Mouse (Mus musculus) heart, postnatal 25 days (tissue): ENCODE results near the gene Olfr1491. TPM values are rescaled to one million over a fixed set of nuclear protein-coding genes. Genes with fewer than 3 reads are reported as not detected.

Experiments
- DNase-seq: peaks from one replicate; pipeline ENCODE4 v3.0.0; 2022; ENCODE audit warnings: low spot score
- intact Hi-C: fragments of 180-260 bp; cut with DNase I; formaldehyde crosslinking; loops from one replicate; pipeline ENCODE4 v1.15.1; 2025
- total RNA-seq, 2 experiments: library from RNA; stranded (reverse); gene quantifications; 2 replicates each; pipeline ENCODE4 v1.2.3; 2021

The Olfr1491 gene
- not detected for total RNA-seq

DNA sequence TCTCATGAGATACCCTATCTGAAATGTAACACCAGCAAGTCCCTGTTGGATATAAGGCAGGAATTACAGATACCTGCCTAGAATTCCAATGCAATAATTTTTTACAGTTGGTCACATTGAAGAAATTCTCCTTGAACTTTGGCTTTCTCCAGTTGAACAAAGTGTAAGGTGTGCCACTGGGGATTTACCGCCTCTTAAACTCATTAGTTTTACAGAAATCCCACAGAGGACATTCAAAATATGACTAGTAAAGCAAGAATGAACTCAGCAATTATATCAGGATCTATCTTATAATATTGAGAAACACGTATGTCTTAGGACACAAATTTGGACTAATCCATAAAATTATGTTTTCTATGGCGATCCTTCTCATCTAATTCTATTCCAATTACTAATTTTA is at the start of gene Olfr1491:
Gene Olfr1491 (plus strand): TSS at position 301 of the 400 bp plus-strand sequence.
- intact Hi-C loops, result no loop called here
- DNase-seq, result no peak

DNA sequence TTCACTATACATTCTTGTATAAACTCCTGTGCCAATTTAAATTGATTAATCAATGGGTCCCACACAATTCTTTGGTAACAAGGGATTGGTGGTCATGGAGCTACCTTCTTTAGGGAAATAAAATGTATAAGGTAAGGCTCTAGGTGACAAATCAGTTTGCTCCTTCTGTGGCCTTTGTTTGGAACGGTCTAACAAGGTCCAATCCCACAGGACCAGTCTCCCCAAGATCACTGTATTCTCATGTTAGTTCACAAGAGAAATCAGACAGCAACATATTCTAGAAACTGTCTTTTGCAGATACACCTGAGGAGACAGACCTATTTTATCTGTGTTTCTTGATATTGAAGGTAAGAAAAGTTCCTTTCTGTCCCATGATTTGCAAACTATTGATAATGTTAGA is 46.3 kb upstream of the Olfr1491 start, which contains the start of gene Olfr1490:
Gene Olfr1490 (plus strand): TSS at position 301 of the 400 bp plus-strand sequence.
- intact Hi-C loops, result no loop called here
- DNase-seq, result no peak

DNA sequence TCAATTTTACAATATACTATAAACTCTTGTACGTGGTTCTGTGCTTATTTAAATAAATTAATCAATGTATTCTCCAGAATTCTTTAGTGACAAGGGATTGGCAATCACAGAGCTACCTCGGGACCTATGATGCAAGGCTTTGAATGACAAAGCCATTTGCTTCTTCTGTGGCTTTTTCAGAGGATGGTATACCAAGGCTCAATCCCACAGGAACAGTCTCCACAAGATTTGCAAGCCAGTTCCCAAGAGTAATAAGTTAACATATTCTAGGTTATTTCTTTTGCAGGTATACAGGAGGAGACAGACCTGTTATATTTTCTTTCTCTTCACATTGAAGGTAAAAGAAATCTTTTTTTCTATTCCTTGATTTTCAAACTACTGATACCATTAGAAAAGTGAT is 25.9 kb downstream of the Olfr1491 start, which contains the start of gene Olfr1493-ps1:
Gene Olfr1493-ps1 (plus strand): TSS at position 301 of the 400 bp plus-strand sequence.
- intact Hi-C loops, result no loop called here
- DNase-seq, result no peak

DNA sequence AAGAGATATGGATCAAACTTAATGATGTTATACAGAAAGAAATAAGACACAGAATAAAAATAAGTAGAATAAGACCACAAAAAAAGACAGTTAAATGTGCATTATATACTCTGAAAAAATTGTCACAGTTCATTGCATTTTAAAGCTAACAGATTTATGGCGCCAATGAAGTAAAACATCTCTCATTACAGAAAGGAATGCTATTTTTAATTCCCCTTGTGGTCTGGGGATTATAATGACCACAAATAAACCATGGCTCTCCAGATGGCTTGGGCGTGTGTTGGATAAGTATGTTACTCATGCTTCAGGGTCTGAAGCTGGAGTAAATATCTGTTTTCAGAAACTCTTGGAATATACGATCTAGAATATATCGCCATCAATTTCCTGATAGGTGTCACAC is 42.4 kb downstream of the Olfr1491 start, which contains the start of gene Olfr1494:
Gene Olfr1494 (plus strand): TSS at position 301 of the 400 bp plus-strand sequence.
- no peak for DNase-seq
- intact Hi-C loops, result no loop called here

DNA sequence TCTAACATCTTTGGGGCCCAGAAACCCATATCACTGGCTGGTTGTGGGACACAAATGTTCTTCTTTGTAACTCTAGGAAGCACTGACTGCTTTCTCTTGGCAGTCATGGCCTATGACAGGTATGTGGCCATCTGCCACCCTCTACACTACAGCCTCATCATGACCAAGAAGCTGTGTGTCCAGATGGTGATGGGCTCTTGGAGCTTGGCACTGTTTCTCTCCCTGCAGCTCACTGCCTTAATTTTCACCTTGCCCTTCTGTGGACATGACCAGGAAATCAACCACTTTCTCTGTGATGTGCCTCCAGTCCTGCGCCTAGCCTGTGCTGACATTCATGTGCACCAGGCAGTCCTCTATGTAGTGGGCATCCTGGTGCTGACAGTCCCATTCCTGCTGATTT is 52.3 kb downstream of the Olfr1491 start:
- intact Hi-C loops, result no loop called here
- DNase-seq, result no peak

Other genes starting within 250 kb of the Olfr1491 start
- not detected for gene Olfr1472, start 241.2 kb upstream of the Olfr1491 start, total RNA-seq
- not detected for gene Olfr1474, start 227.7 kb upstream of the Olfr1491 start, total RNA-seq
- gene Olfr1475, start 217.1 kb upstream of the Olfr1491 start, total RNA-seq, result not detected
- not detected for gene Olfr1477, start 196.7 kb upstream of the Olfr1491 start, total RNA-seq
- not detected for gene Olfr1480, start 169.4 kb upstream of the Olfr1491 start, total RNA-seq
- not detected for gene Olfr1484, start 113.8 kb upstream of the Olfr1491 start, total RNA-seq
- not detected for gene Olfr1487, start 79.9 kb upstream of the Olfr1491 start, total RNA-seq
- not detected for gene Olfr1489, start 65.6 kb upstream of the Olfr1491 start, total RNA-seq
- not detected for gene Olfr1490, start 46.2 kb upstream of the Olfr1491 start, total RNA-seq
- not detected for gene Olfr1493-ps1, start 26.0 kb downstream of the Olfr1491 start, total RNA-seq
- not detected for gene Olfr1494, start 42.5 kb downstream of the Olfr1491 start, total RNA-seq
- not detected for gene Olfr1495, start 67.3 kb downstream of the Olfr1491 start, total RNA-seq
- not detected for gene Olfr1496, start 80.6 kb downstream of the Olfr1491 start, total RNA-seq
- gene Olfr1497, start 100.9 kb downstream of the Olfr1491 start, total RNA-seq, result not detected
- gene Olfr1499, start 122.2 kb downstream of the Olfr1491 start, total RNA-seq, result not detected
- not detected for gene Olfr1500, start 133.2 kb downstream of the Olfr1491 start, total RNA-seq
- not detected for gene Olfr1501, start 153.4 kb downstream of the Olfr1491 start, total RNA-seq
- gene Olfr1502, start 164.5 kb downstream of the Olfr1491 start, total RNA-seq, result not detected
- gene Olfr1504, start 200.7 kb downstream of the Olfr1491 start, total RNA-seq, result not detected
- gene Olfr1505, start 216.3 kb downstream of the Olfr1491 start, total RNA-seq, result not detected